Mouse (Mus musculus) forebrain, embryonic 14.5 days (tissue): ENCODE results near the gene Nhs. TPM values are rescaled to one million over a fixed set of nuclear protein-coding genes. Genes with fewer than 3 reads are reported as not detected.

Experiments
- ATAC-seq: fragments of 200-750 bp; cut with Nextera tagmentation; 2 replicates; pipeline ENCODE4 v1.8.0; 2017; ENCODE audit warnings: mild to moderate bottlenecking, moderate library complexity
- DNase-seq: peaks from one replicate; pipeline ENCODE4 v3.0.0-alpha.2; 2015; ENCODE audit warnings: low spot score
- H3K27ac ChIP-seq: fragments of 300-500 bp; sonication (generic); 2 replicates; pipeline ENCODE4 v1.5.1; 2014; ENCODE audit warnings: low read depth, mild to moderate bottlenecking, control low read depth, low read length, moderate library complexity
- H3K27me3 ChIP-seq: fragments of 300-500 bp; sonication (generic); replicated peaks from 2 replicates; pipeline ENCODE4 v1.6.1; 2014; ENCODE audit warnings: low read length, control low read depth, mixed read lengths; ENCODE audit not compliant: control insufficient read depth, insufficient read depth
- H3K36me3 ChIP-seq: fragments of 300-500 bp; sonication (generic); 2 replicates; pipeline ENCODE4 v1.6.1; 2014; ENCODE audit warnings: low read length, control low read depth; ENCODE audit not compliant: control insufficient read depth, insufficient read depth
- H3K4me1 ChIP-seq: fragments of 300-500 bp; sonication (generic); 2 replicates; pipeline ENCODE4 v1.6.1; 2014; ENCODE audit warnings: antibody characterized with exemption, low read length, control low read depth; ENCODE audit not compliant: control insufficient read depth, insufficient read depth
- H3K4me2 ChIP-seq: fragments of 300-500 bp; sonication (generic); 2 replicates; pipeline ENCODE4 v1.6.1; 2014; ENCODE audit warnings: mild to moderate bottlenecking, control low read depth, low read length
- H3K4me3 ChIP-seq: fragments of 300-500 bp; sonication (generic); 2 replicates; pipeline ENCODE4 v1.5.1; 2014; ENCODE audit warnings: low read depth, low read length, control low read depth
- H3K9ac ChIP-seq: fragments of 300-500 bp; sonication (generic); 2 replicates; pipeline ENCODE4 v1.6.1; 2014; ENCODE audit warnings: mild to moderate bottlenecking, low read length, control low read depth, moderate library complexity
- H3K9me3 ChIP-seq: fragments of 300-500 bp; sonication (generic); replicated peaks from 2 replicates; pipeline ENCODE4 v1.6.1; 2016; ENCODE audit warnings: low read length, control low read depth, mixed read lengths; ENCODE audit not compliant: control insufficient read depth
- WGBS: fragments of 180-500 bp; shearing (Covaris S2); extraction: QIAGEN DNeasy Blood & Tissue Kit; methylation state at CpG from one replicate; pipeline ENCODE4 v1.1.7; 2014; 5-methylcytosine and 5-hydroxymethylcytosine counted together
- polyA plus RNA-seq: library from polyadenylated mRNA; unstranded; fragments of >200 nt; fragmentation: Nextera tagmentation; extraction: Ambion mirVana; gene quantifications from 2 replicates; pipeline ENCODE4 v1.2.1, GENCODE M21; 2014

The Nhs gene
- polyA plus RNA-seq, 1 experiment from 2014 or later, result 1.0 TPM

DNA sequence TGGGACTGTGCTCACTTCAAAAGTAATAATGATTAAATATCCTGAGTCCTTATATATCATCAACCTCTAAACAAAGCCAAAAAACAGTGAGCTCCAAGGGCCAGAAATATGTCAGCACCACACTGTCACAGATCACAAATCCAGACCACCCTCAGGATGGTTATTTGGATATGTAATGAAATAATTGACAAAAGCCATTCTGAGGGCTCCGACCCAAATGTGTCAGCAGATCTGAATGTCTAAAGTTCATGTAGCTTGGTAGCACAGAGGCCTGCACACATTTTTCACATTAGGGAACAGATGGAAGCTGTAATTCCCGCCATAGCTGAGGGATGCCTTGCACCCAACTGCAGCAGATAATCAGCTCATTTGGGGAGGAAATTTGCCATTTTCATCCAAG, 218.8 kb downstream of the Nhs start:
- Histone ChIP-seq H3K4me3 (no peak overlapping the region), H3K4me2 (no peak overlapping the region), H3K27ac (no peak overlapping the region), H3K36me3 (no peaks in the 10 kb centered on the region), H3K4me1 (no peaks in the 10 kb centered on the region), H3K9ac (no peak overlapping the region), H3K27me3 (no peaks in the 10 kb centered on the region), H3K9me3 (no peaks in the 10 kb centered on the region)
- WGBS, result 79% methylated on average over 2 of the region's 2 CpGs
- ATAC-seq, result no peak
- no peak for DNase-seq

DNA sequence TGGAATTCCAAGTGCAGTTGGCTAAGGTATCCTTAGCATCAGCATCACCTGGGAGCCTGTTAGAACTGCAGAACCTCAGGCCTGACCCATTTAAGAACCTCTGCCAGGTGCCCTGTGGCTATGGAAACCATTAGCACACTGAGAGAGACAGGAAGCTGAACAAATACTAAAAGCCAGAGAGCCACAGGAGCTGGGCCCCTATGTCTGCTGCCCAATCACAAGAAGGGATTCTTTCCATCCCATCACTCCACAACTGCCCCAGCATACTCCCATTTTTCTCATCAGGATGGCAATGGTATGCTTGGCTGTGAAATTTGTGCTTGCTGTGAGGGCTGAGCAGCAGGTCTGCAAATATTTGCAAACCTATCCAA, 232.9 kb downstream of the Nhs start:
- Histone ChIP-seq H3K36me3 (no peaks in the 10 kb centered on the region), H3K27ac (no peak overlapping the region), H3K9me3 (no peaks in the 10 kb centered on the region), H3K4me2 (no peak overlapping the region), H3K9ac (no peak overlapping the region), H3K4me1 (0 out of 2 replicates have a peak, but pooled peaks cover 2% of the 10 kb centered on the region), H3K27me3 (no peaks in the 10 kb centered on the region), H3K4me3 (no peak overlapping the region)
- DNase-seq, result no peak
- no peak for ATAC-seq

DNA sequence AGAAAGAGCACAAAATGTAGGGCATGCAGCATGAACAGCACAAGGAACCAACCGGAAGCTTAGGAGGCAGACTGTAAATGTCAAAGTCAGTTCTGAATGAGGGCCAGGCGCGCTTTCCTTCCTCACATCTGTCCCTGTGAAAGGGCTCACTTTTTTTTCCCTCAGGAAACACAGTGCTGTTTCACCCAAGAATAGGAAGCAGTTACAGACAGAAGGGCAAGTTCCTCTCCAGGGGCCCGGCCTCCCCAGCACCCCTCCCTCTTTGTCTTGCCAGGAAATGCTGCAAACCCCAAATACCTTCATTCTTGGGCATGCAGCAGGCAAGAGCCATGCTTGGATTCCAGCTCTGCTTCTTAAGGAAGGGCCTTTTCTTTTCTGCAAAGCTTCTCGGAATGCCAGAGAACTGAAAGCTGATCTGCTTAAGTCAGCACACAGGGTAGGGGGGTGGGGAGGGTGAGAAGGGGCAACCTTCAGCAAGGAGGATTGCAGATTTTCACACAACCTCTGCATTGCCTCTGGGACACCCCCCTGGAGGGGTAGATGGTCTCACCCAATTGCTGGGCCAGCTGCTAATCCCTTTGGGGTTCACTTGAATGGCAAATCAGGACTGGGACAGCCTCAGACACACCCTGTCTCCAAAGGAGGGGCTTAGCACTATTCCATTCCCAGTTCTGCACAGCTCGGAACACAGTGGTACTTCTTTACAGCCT, 233.4 kb downstream of the Nhs start:
- Histone ChIP-seq H3K36me3 (no peaks in the 10 kb centered on the region), H3K27me3 (no peaks in the 10 kb centered on the region), H3K27ac (peak overlapping the region; percentile 44; the same call in 1 of the 2 replicates), H3K4me3 (peak overlapping the region; percentile 6; the same call in 1 of the 2 replicates), H3K9ac (no peak overlapping the region), H3K9me3 (no peaks in the 10 kb centered on the region), H3K4me1 (0 out of 2 replicates have a peak, but pooled peaks cover 2% of the 10 kb centered on the region), H3K4me2 (peak overlapping the region; percentile 17)
- ATAC-seq (peak; percentile 93), DNase-seq (peak; percentile 58)
- WGBS, result 38% methylated on average over 6 of the region's 6 CpGs

DNA sequence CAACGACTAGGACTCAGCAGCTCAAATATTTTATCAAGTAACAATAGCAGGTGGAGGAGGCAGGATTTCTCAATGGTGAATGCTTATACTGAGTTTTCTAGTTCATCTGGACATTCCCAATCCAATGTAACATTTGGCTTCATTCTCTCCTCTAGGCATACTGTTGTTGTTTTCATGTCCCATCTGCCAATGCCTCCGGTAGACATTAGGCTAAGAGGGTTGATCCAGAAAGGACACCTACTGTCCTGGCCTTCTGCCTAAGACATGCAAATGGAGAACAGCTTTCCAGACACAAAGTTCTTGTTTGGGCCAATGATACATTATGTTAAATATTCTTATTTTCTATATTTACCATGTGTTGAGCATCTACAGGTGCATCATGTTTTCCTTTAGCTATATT, 236.9 kb downstream of the Nhs start:
- Histone ChIP-seq H3K36me3 (no peaks in the 10 kb centered on the region), H3K27ac (no peak overlapping the region), H3K4me2 (no peak overlapping the region), H3K4me1 (0 out of 2 replicates have a peak, but pooled peaks cover 2% of the 10 kb centered on the region), H3K9ac (no peak overlapping the region), H3K9me3 (no peaks in the 10 kb centered on the region), H3K4me3 (no peak overlapping the region), H3K27me3 (no peaks in the 10 kb centered on the region)
- ATAC-seq, result no peak
- 72% methylated on average over 2 of the region's 2 CpGs for whole genome bisulfite sequencing
- DNase-seq, result no peak

DNA sequence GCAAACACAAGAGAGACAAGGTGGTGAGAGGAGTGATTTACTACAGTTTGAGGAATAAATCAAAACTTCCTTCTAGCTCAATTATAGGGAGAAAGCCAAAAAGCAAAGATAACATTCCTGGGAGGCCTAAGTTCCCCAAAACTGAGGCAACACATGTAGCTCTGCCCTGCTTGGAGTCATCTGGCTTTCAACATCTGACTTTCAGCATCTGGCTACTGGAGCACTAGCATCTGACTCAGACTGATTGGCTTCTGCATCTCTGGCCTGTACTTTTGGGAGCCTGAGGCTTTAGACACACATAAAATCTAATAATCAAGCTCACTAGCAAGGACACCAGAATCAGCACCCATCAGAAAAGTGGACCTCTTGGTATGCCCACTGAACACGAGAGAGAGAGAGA, 237.9 kb downstream of the Nhs start:
- Histone ChIP-seq H3K4me1 (0 out of 2 replicates have a peak, but pooled peaks cover 2% of the 10 kb centered on the region), H3K9me3 (no peaks in the 10 kb centered on the region), H3K4me3 (no peak overlapping the region), H3K4me2 (no peak overlapping the region), H3K36me3 (no peaks in the 10 kb centered on the region), H3K27me3 (no peaks in the 10 kb centered on the region), H3K27ac (no peak overlapping the region), H3K9ac (no peak overlapping the region)
- DNase-seq, result no peak
- WGBS, result 78% methylated on average over 1 of the region's 1 CpGs
- ATAC-seq, result no peak

DNA sequence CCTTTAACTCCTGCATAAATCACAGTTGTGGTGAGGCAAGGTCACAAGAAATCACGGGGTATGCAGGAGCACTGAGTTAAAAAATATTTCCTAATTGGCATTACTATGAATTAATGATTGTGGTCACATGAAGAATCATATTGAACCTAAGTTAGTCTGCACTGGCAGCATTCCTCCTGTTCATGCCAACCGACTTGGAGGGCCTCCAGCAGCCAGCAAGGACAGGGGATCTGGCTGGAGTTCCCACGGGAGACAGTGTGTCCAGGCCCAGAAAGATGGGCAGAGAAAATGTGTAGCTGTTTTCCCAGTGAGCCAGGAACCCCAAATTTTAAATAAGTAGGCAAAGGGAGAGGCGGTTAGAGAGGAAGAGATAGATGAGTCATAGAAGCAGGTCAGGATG, 249.6 kb downstream of the Nhs start:
- no peak overlapping the region for H3K4me3 ChIP-seq
- no peaks in the 10 kb centered on the region for H3K4me1 ChIP-seq
- no peak overlapping the region for H3K9ac ChIP-seq
- DNase-seq (no peak), ATAC-seq (no peak)
- H3K27ac ChIP-seq, result no peak overlapping the region
- H3K27me3 ChIP-seq, result peaks cover 4% of the 10 kb centered on the region; the same call in 1 of the 2 replicates
- no peaks in the 10 kb centered on the region for H3K9me3 ChIP-seq
- WGBS, result 76% methylated on average over 4 of the region's 4 CpGs
- no peak overlapping the region for H3K4me2 ChIP-seq
- no peaks in the 10 kb centered on the region for H3K36me3 ChIP-seq

DNA sequence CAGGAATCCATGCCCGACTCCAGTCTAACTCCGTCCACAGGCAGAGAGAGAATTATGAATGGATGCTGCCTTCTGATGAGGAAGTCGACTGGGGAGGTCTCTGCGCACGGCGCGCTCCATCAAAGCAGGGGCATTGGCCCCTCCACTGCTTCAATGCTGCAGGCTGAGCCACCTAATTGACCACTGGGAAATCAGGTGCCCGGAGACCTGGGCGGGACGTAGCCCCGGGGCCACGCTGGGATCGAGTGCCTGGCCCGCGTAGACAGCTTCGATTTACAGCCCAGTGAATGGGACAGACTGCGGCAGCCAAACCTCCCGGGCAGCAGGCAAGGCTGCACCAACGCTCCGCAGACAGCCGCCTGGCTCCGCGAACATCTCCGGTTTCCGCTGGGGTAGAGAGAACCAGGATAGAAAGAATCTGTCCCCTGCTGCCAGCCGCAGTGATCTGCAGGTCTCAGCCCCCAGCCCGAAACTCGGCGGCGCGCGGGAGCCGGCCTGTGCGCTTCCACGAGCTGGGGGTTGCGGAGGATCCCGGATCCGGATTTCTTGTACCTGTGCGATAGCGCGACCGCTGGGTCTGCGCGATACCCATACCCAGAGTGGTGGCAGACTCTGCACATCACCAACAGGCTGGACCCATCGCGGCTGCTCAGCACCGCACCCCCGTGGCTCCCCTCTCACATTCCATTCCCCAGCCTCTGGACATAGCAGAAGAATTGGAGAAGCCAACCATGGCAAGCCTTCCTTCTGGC, 250.7 kb downstream of the Nhs start:
- H3K4me3 ChIP-seq, result peak overlapping the region; percentile 40
- no peaks in the 10 kb centered on the region for H3K9me3 ChIP-seq
- no peaks in the 10 kb centered on the region for H3K4me1 ChIP-seq
- no peaks in the 10 kb centered on the region for H3K36me3 ChIP-seq
- whole genome bisulfite sequencing, result 36% methylated on average over 48 of the region's 48 CpGs
- DNase-seq, result peak; percentile 34
- ATAC-seq, result peak; percentile 74
- peak overlapping the region; percentile 41; the same call in 1 of the 2 replicates for H3K27ac ChIP-seq
- H3K27me3 ChIP-seq, result peaks cover 4% of the 10 kb centered on the region; the same call in 1 of the 2 replicates
- peak overlapping the region; percentile 54; the same call in 1 of the 2 replicates for H3K9ac ChIP-seq
- peak overlapping the region; percentile 68 for H3K4me2 ChIP-seq

DNA sequence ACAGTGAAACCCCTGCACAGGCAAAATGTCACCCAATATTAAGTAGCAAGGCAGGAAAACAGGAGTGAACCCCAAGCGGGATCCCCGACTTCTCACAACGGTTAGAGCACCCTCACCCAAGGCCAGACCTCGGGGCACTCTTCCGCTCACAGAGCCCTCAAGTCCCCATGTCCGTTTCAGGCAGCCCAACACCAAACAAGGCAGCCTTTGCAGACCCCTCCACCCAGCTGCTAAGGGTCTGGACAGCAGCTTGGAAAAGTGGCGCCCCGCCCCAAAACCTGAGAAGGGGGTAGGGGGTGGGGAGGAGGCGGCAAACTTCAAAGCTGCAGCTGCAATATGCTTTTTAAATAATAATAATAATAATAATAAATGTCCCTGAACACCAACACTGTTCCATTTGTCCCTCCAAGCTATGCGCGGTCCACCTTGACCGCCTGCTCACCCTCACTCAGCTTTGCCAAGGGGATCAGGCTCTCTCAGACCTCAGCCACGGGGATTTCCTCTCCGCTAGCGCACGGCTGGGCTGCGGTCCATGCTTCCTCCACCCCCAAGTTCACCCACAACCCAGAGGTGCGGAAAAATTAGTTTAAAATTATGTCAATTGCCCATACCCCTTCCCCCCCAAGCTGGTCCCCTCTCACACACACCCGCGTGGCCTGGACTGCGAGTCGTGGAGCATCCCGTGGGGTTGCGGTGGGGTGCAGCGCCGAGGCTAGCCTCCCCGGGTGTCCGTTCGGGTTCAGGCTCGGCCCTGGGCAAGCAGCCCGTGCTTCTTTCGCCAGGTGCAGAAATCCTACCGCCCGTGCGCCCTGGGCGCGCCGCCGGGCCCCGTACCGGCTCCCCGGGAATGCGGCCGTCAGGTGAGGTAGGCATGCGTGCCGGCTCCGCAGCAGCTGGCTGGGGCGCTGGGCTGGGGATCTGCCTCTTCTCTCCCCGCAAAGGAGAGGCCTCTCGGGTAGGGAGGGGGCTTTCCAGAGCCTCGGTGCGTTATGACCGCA, 251.6 kb downstream of the Nhs start:
- no peaks in the 10 kb centered on the region for H3K9me3 ChIP-seq
- peak overlapping the region; percentile 41; the same call in 1 of the 2 replicates for H3K27ac ChIP-seq
- 38% methylated on average over 53 of the region's 53 CpGs for WGBS
- no peak for DNase-seq
- H3K4me2 ChIP-seq, result peak overlapping the region; percentile 68
- H3K4me3 ChIP-seq, result peak overlapping the region; percentile 40
- no peaks in the 10 kb centered on the region for H3K4me1 ChIP-seq
- peak; percentile 76 for ATAC-seq
- peaks cover 4% of the 10 kb centered on the region; the same call in 1 of the 2 replicates for H3K27me3 ChIP-seq
- H3K36me3 ChIP-seq, result no peaks in the 10 kb centered on the region
- peak overlapping the region; percentile 54 for H3K9ac ChIP-seq
